17 mouse cellular contexts compared by ENCODE assay signal in genomic region chr19:16287307-16287706, GRCm38 (mm10).
DNase-seq lines count a peak whose midpoint lies in the region; ATAC-seq and TF ChIP-seq lines count a peak whose summit lies in the region.
"Had no signal": no experiment of that assay in that cellular context is flagged by ENCODE, and none has a peak within 500 bp of the region (broad histone marks: within the 10 kb centered on the region; RNA-seq: fewer than 3 reads in every experiment).

No protein-coding gene starts in this region.

- H3K36me3 ChIP-seq in heart, embryonic 15.5 days = no peaks in the 10 kb centered on the region
- H3K36me3 ChIP-seq in liver, adult 2 months (ENCODE audit: control insufficient read depth, insufficient read depth, low read length) = no peaks in the 10 kb centered on the region
- H3K36me3 ChIP-seq in liver, postnatal 0 days (replicated peaks; ENCODE audit: insufficient read depth, low read length) = no peaks in the 10 kb centered on the region
- H3K36me3 ChIP-seq: embryonic facial prominence, embryonic 10.5 days; forebrain, embryonic 12.5 days; liver, embryonic 13.5 days; midbrain, embryonic 13.5 days had no signal

- no peak overlapping the region for H3K4me3 ChIP-seq in gastrocnemius, adult 2 months
- H3K4me3 ChIP-seq in heart, embryonic 15.5 days = no peak overlapping the region
- no peak overlapping the region for H3K4me3 ChIP-seq in liver, adult 2 months (ENCODE audit: insufficient read depth, low read depth, low read length)
- no peak overlapping the region for H3K4me3 ChIP-seq in liver, postnatal 0 days (ENCODE audit: low read depth, low read length)
- H3K4me3 ChIP-seq: embryonic facial prominence, embryonic 10.5 days; forebrain, embryonic 12.5 days; left cerebral cortex, adult 2 months; liver, embryonic 13.5 days; midbrain, embryonic 13.5 days had no signal

- peaks cover 34% of the 10 kb centered on the region for H3K4me1 ChIP-seq in heart, embryonic 15.5 days (replicated peaks)
- no peaks in the 10 kb centered on the region; the same call in 1 of the 2 replicates for H3K4me1 ChIP-seq in liver, adult 2 months (ENCODE audit: control insufficient read depth, insufficient read depth, low read length)
- H3K4me1 ChIP-seq in liver, postnatal 0 days (ENCODE audit: insufficient read depth) = no peaks in the 10 kb centered on the region

- no peak for TF ChIP-seq POLR2A in liver, adult 2 months (IDR thresholded peaks at IDR 0.05; ENCODE audit: extremely low read depth, insufficient read depth, low read length)

- no peak overlapping the region for H3K4me2 ChIP-seq in heart, embryonic 15.5 days
- H3K4me2 ChIP-seq in liver, postnatal 0 days (ENCODE audit: low read depth, low read length) = no peak overlapping the region
- H3K4me2 ChIP-seq: forebrain, embryonic 12.5 days; midbrain, embryonic 13.5 days had no signal

- H3K79me2 ChIP-seq in liver, adult 2 months (ENCODE audit: control insufficient read depth, insufficient read depth, low read length) = no peaks in the 10 kb centered on the region; the same call in 1 of the 2 replicates

- ATAC-seq in heart, embryonic 15.5 days (replicated peaks; ENCODE audit: insufficient number of reproducible peaks, insufficient read depth, low FRiP score, low read depth) = no peak
- ATAC-seq in liver, postnatal 0 days = no peak
- ATAC-seq: midbrain, embryonic 13.5 days had no signal

- TF ChIP-seq EP300 in liver, postnatal 0 days (IDR thresholded peaks at IDR 0.05; ENCODE audit: low read depth) = no peak

- no peak for DNase-seq in gastrocnemius, adult 2 months
- DNase-seq in gastrocnemius, postnatal 4 days (ENCODE audit: low spot score in 2 of 2) = no peak
- DNase-seq in heart, adult 9 months (ENCODE audit: low spot score in 2 of 2) = no peak
- peak; percentile 42 for DNase-seq in liver, adult 2 months (ENCODE audit: extremely low read depth, low read depth, low spot score)
- no peak for DNase-seq in liver, postnatal 0 days
- peak; percentile 44 to 52 for DNase-seq in cerebellum, postnatal 10 days
- no peak for DNase-seq in ovary, adult 18-20 months (ENCODE audit: low spot score)
- DNase-seq: adrenal gland, postnatal 36 days; B cell, adult 2 months; kidney, adult 11 months; thymus, postnatal 25 days had no signal

- intact Hi-C loops in gastrocnemius, adult 2 months (cut with DNase I) = no loop called here

- WGBS in heart, embryonic 15.5 days = 53% methylated on average over 4 of the region's 4 CpGs
- 23% methylated on average over 4 of the region's 4 CpGs for WGBS in liver, adult 2 months
- WGBS in liver, postnatal 0 days (ENCODE audit: insufficient replicate concordance) = 61% methylated on average over 4 of the region's 4 CpGs

- no peaks in the 10 kb centered on the region for H3K27me3 ChIP-seq in heart, embryonic 15.5 days
- no peaks in the 10 kb centered on the region for H3K27me3 ChIP-seq in liver, adult 2 months (ENCODE audit: control insufficient read depth, insufficient read depth, low read length)
- no peaks in the 10 kb centered on the region for H3K27me3 ChIP-seq in liver, postnatal 0 days (ENCODE audit: insufficient read depth, low read length)
- H3K27me3 ChIP-seq: forebrain, embryonic 12.5 days; liver, embryonic 13.5 days; midbrain, embryonic 13.5 days had no signal

- no peaks in the 10 kb centered on the region for H3K9me3 ChIP-seq in heart, embryonic 15.5 days (replicated peaks)
- no peaks in the 10 kb centered on the region for H3K9me3 ChIP-seq in liver, postnatal 0 days (ENCODE audit: low read length)
- H3K9me3 ChIP-seq: embryonic facial prominence, embryonic 10.5 days; forebrain, embryonic 12.5 days; liver, embryonic 13.5 days; midbrain, embryonic 13.5 days had no signal

- no peak for TF ChIP-seq CTCF in gastrocnemius, adult 2 months (IDR thresholded peaks at IDR 0.05)
- no peak for TF ChIP-seq CTCF in liver, adult 2 months (IDR thresholded peaks at IDR 0.05; ENCODE audit: low read depth, low read length)
- TF ChIP-seq CTCF in liver, postnatal 0 days (IDR thresholded peaks at IDR 0.05; ENCODE audit: low read depth) = no peak

- no peak overlapping the region for H3K9ac ChIP-seq in heart, embryonic 15.5 days
- no peak overlapping the region for H3K9ac ChIP-seq in liver, adult 2 months (ENCODE audit: low read depth, low read length)
- no peak overlapping the region for H3K9ac ChIP-seq in liver, postnatal 0 days (replicated peaks)
- H3K9ac ChIP-seq: forebrain, embryonic 12.5 days; liver, embryonic 13.5 days; midbrain, embryonic 13.5 days had no signal

- peak overlapping the region; percentile 73; the same call in 1 of the 2 replicates for H3K27ac ChIP-seq in gastrocnemius, adult 2 months
- peak overlapping the region; percentile 60 for H3K27ac ChIP-seq in heart, embryonic 15.5 days
- H3K27ac ChIP-seq in liver, adult 2 months (replicated peaks; ENCODE audit: insufficient read depth, low read depth, low read length) = no peak overlapping the region
- H3K27ac ChIP-seq in liver, postnatal 0 days (ENCODE audit: low read depth) = no peak overlapping the region
- H3K27ac ChIP-seq: embryonic facial prominence, embryonic 10.5 days; forebrain, embryonic 12.5 days; midbrain, embryonic 13.5 days had no signal

Comparison
In these comparisons a context has a peak if more than half of its experiments do, and no peak if none do; other contexts are left out.
1. DNase-seq: peak in liver, adult 2 months (single experiment) and cerebellum, postnatal 10 days (2 of 2); none in gastrocnemius, adult 2 months (single experiment), gastrocnemius, postnatal 4 days (0 of 2), heart, adult 9 months (0 of 2), liver, postnatal 0 days (single experiment) and ovary, adult 18-20 months (single experiment).
2. H3K27ac ChIP-seq: peak in gastrocnemius, adult 2 months (single experiment) and heart, embryonic 15.5 days (single experiment); none in liver, adult 2 months (single experiment) and liver, postnatal 0 days (single experiment).